Mouse (Mus musculus) mature B cell (primary cell): Measurements from ENCODE around the gene Aff3.
"Not testable (repeated sequence)": the region's sequence is repeated elsewhere in the genome, so short reads cannot be mapped to it uniquely, and the experiment has no call there.

ENCODE experiments used
- in situ Hi-C: fragments of 300-500 bp; cut with MboI; formaldehyde crosslinking; loops from 2 replicates; pipeline ENCODE4 v1.14.3; 2019

Aff3 gene

GRCm38 (mm10) chr1:38439751-38440470 is 224.8 kb downstream of the Aff3 start:
- in situ Hi-C loops: no loop called here

GRCm38 (mm10) chr1:38438447-38438846 is 226.3 kb downstream of the Aff3 start:
- in situ Hi-C loops: no loop called here

- in situ Hi-C loops: no loop called here
These were observed 227.1 kb downstream of the Aff3 start for GRCm38 (mm10) chr1:38437671-38438070.

GRCm38 (mm10) chr1:38436471-38437340 is 228.0 kb downstream of the Aff3 start:
- in situ Hi-C loops: no loop called here

GRCm38 (mm10) chr1:38430311-38430710 is 234.4 kb downstream of the Aff3 start:
- in situ Hi-C loops: not testable (repeated sequence)

- in situ Hi-C loops: no loop called here
These were observed 235.8 kb downstream of the Aff3 start for GRCm38 (mm10) chr1:38428708-38429683.

GRCm38 (mm10) chr1:38422921-38423320 is 241.8 kb downstream of the Aff3 start:
- in situ Hi-C loops: no loop called here

- in situ Hi-C loops: no loop called here
These were observed 245.4 kb downstream of the Aff3 start for GRCm38 (mm10) chr1:38419331-38419730.

- in situ Hi-C loops: no loop called here
These were observed 246.3 kb downstream of the Aff3 start for GRCm38 (mm10) chr1:38418181-38419032.

GRCm38 (mm10) chr1:38417196-38417595 is 247.6 kb downstream of the Aff3 start:
- in situ Hi-C loops: no loop called here

GRCm38 (mm10) chr1:38415511-38415910 is 249.2 kb downstream of the Aff3 start:
- in situ Hi-C loops: no loop called here

GRCm38 (mm10) chr1:38411106-38411505 is 253.6 kb downstream of the Aff3 start:
- in situ Hi-C loops: no loop called here

GRCm38 (mm10) chr1:38410457-38410856 is 254.3 kb downstream of the Aff3 start:
- in situ Hi-C loops: no loop called here

- in situ Hi-C loops: no loop called here
These were observed 256.5 kb downstream of the Aff3 start for GRCm38 (mm10) chr1:38408241-38408640.

GRCm38 (mm10) chr1:38403781-38404180 is 261.0 kb downstream of the Aff3 start:
- in situ Hi-C loops: no loop called here

- in situ Hi-C loops: no loop called here
These were observed 262.9 kb downstream of the Aff3 start for GRCm38 (mm10) chr1:38401856-38402255.

- in situ Hi-C loops: no loop called here
These were observed 265.5 kb downstream of the Aff3 start for GRCm38 (mm10) chr1:38399269-38399668.

GRCm38 (mm10) chr1:38398566-38398965 is 266.2 kb downstream of the Aff3 start:
- in situ Hi-C loops: no loop called here

GRCm38 (mm10) chr1:38395194-38395681 is 269.5 kb downstream of the Aff3 start:
- in situ Hi-C loops: no loop called here

- in situ Hi-C loops: no loop called here
These were observed 270.3 kb downstream of the Aff3 start for GRCm38 (mm10) chr1:38394493-38394892.

- in situ Hi-C loops: no loop called here
These were observed 271.2 kb downstream of the Aff3 start for GRCm38 (mm10) chr1:38393516-38393915.
